Mouse (Mus musculus) layer of hippocampus, postnatal 14 days (tissue): ENCODE measurements around the gene Rsrc2. TPM values are rescaled to one million over a fixed set of nuclear protein-coding genes. Genes with fewer than 3 reads are reported as not detected.

ENCODE experiments used
- DNase-seq, 2 experiments: peaks; one replicate each; pipeline ENCODE4 v3.0.0; 2021 to 2022; ENCODE audit warnings: low spot score in 2 of 2, mixed read lengths in 1 of 2
- total RNA-seq, 2 experiments: library from RNA; stranded (reverse); gene quantifications; 2 replicates each; pipeline ENCODE4 v1.2.3; 2021

Gene Rsrc2
- total RNA-seq, 2 experiments from 2014 or later = 89.5 to 96.9 TPM

- peak; percentile 42 to 77 for DNase-seq
These were observed 50.0 kb downstream of the Rsrc2 start for GRCm38 (mm10) chr5:123699198-123699597.

- DNase-seq = no peak
These were observed 52.3 kb downstream of the Rsrc2 start for GRCm38 (mm10) chr5:123696961-123697360.

- DNase-seq = no peak
These were observed 53.0 kb downstream of the Rsrc2 start for GRCm38 (mm10) chr5:123696244-123696643.

- DNase-seq = no peak
These were observed 54.7 kb downstream of the Rsrc2 start for GRCm38 (mm10) chr5:123694468-123694867.

- peak; percentile 69 to 71 for DNase-seq
These were observed 64.7 kb downstream of the Rsrc2 start, which contains the start of gene Clip1 for GRCm38 (mm10) chr5:123684221-123685144. Gene Clip1 (minus strand): TSS chr5:123684618.

GRCm38 (mm10) chr5:123683377-123684220 lies 65.6 kb downstream of the Rsrc2 start:
- DNase-seq = peak; percentile 33 to 63

GRCm38 (mm10) chr5:123683043-123683376 lies 66.2 kb downstream of the Rsrc2 start:
- peak in 1 of 2 experiments; percentile 42 for DNase-seq

- no peak for DNase-seq
These were observed 66.8 kb downstream of the Rsrc2 start for GRCm38 (mm10) chr5:123682372-123682771.

GRCm38 (mm10) chr5:123679546-123680263 lies 69.5 kb downstream of the Rsrc2 start:
- DNase-seq = peak in 1 of 2 experiments; percentile 29

GRCm38 (mm10) chr5:123679106-123679505 lies 70.1 kb downstream of the Rsrc2 start:
- no peak for DNase-seq

Other genes starting within 250 kb of the Rsrc2 start
- 1 to 10 TPM; 1.5 TPM for gene B3gnt4, start 239.0 kb downstream of the Rsrc2 start, total RNA-seq
- gene Diablo, start 225.2 kb downstream of the Rsrc2 start, total RNA-seq = 10 to 100 TPM; 46.6 to 47.6 TPM
- 1 to 10 TPM; 7.1 to 7.3 TPM for gene Gm49027, start 223.9 kb downstream of the Rsrc2 start, total RNA-seq
- 10 to 100 TPM; 72.9 to 76.5 TPM for gene Vps33a, start 176.4 kb downstream of the Rsrc2 start, total RNA-seq
- gene Clip1, start 64.8 kb downstream of the Rsrc2 start, total RNA-seq = 100 to 1,000 TPM; 112 to 122 TPM
- 10 to 100 TPM; 44.3 to 50.0 TPM for gene Zcchc8, start 28.3 kb downstream of the Rsrc2 start, total RNA-seq
- 1 to 10 TPM; 1.7 to 2.9 TPM for gene Kntc1, start 302 bp upstream of the Rsrc2 start, total RNA-seq
- under 1 TPM in 1 of 2 experiments, not detected in 1; 0.19 TPM for gene Hcar2, start 116.1 kb upstream of the Rsrc2 start, total RNA-seq
- under 1 TPM; 0.62 to 0.92 TPM for gene Hcar1, start 130.6 kb upstream of the Rsrc2 start, total RNA-seq
- gene Denr, start 157.8 kb upstream of the Rsrc2 start, total RNA-seq = 10 to 100 TPM; 63.2 to 72.6 TPM
- 1 to 10 TPM in 1 of 2 experiments, under 1 TPM in 1; 0.65 to 1.5 TPM for gene Gm43518, start 178.0 kb upstream of the Rsrc2 start, total RNA-seq
- gene Ccdc62, start 181.3 kb upstream of the Rsrc2 start, total RNA-seq = 1 to 10 TPM; 2.4 to 2.6 TPM
- gene Hip1r, start 224.2 kb upstream of the Rsrc2 start, total RNA-seq = 10 to 100 TPM; 61.2 to 63.8 TPM